Mouse (Mus musculus) kidney, embryonic 14.5 days (tissue): Measurements from ENCODE around the gene Gm12258. TPM values are rescaled to one million over a fixed set of nuclear protein-coding genes. Genes with fewer than 3 reads are reported as not detected.

Experiments
- polyA plus RNA-seq: library from polyadenylated mRNA; unstranded; fragments of >200 nt; fragmentation: Nextera tagmentation; extraction: Ambion mirVana; gene quantifications from 2 replicates; pipeline ENCODE4 v1.2.1, GENCODE M21; 2014

The Gm12258 gene
- polyA plus RNA-seq, 1 experiment from 2014 or later = 10.7 TPM

Other genes with a start within 250 kb of the Gm12258 start
- gene 2210407C18Rik, start 231.1 kb upstream of the Gm12258 start, polyA plus RNA-seq = not detected in 2 replicates
- gene Olfr323, start 216.7 kb upstream of the Gm12258 start, polyA plus RNA-seq = not detected in 2 replicates
- not detected in 2 replicates for gene Trim58, start 206.7 kb upstream of the Gm12258 start, polyA plus RNA-seq
- 0.07 TPM in 1 of 2 replicates, not detected in the other for gene Olfr322, start 188.4 kb upstream of the Gm12258 start, polyA plus RNA-seq
- not detected in 2 replicates for gene Olfr320, start 166.1 kb upstream of the Gm12258 start, polyA plus RNA-seq
- not detected in 2 replicates for gene Olfr319, start 148.0 kb upstream of the Gm12258 start, polyA plus RNA-seq
- gene Olfr318, start 123.1 kb upstream of the Gm12258 start, polyA plus RNA-seq = not detected in 2 replicates
- gene Olfr317, start 107.9 kb upstream of the Gm12258 start, polyA plus RNA-seq = not detected in 2 replicates
- gene Olfr316, start 94.4 kb upstream of the Gm12258 start, polyA plus RNA-seq = not detected in 2 replicates
- gene Olfr315, start 74.0 kb upstream of the Gm12258 start, polyA plus RNA-seq = not detected in 2 replicates
- gene Olfr314, start 64.2 kb upstream of the Gm12258 start, polyA plus RNA-seq = not detected in 2 replicates
- gene Fam183b, start 45.2 kb upstream of the Gm12258 start, polyA plus RNA-seq = not detected in 2 replicates
- gene Olfr313, start 32.2 kb upstream of the Gm12258 start, polyA plus RNA-seq = not detected in 2 replicates
- gene Olfr312, start 17.9 kb upstream of the Gm12258 start, polyA plus RNA-seq = not detected in 2 replicates
- not detected in 2 replicates for gene Olfr311, start 7.9 kb upstream of the Gm12258 start, polyA plus RNA-seq
- 6.4 and 8.8 TPM in 2 replicates for gene 2810021J22Rik, start 20.1 kb downstream of the Gm12258 start, polyA plus RNA-seq
- 5.0 and 9.6 TPM in 2 replicates for gene Zfp39, start 57.1 kb downstream of the Gm12258 start, polyA plus RNA-seq
- 0.09 TPM in 1 of 2 replicates, not detected in the other for gene Btnl10, start 70.8 kb downstream of the Gm12258 start, polyA plus RNA-seq
- 229 and 304 TPM in 2 replicates for gene Rnf187, start 91.8 kb downstream of the Gm12258 start, polyA plus RNA-seq
- 29.9 and 146 TPM in 2 replicates for gene Hist3h2ba, start 101.8 kb downstream of the Gm12258 start, polyA plus RNA-seq
- gene Hist3h2a, start 107.5 kb downstream of the Gm12258 start, polyA plus RNA-seq = 31.8 and 32.7 TPM in 2 replicates
- 0.63 and 0.65 TPM in 2 replicates for gene Trim17, start 107.5 kb downstream of the Gm12258 start, polyA plus RNA-seq
- 16.7 and 19.8 TPM in 2 replicates for gene Trim11, start 130.9 kb downstream of the Gm12258 start, polyA plus RNA-seq